Mouse (Mus musculus): ENCODE measurements around the gene Ptprj. TPM values are rescaled to one million over a fixed set of nuclear protein-coding genes. Genes with fewer than 3 reads are reported as not detected.

Ptprj gene
- polyA plus RNA-seq, 1 experiment from 2014 or later, result 5.4 TPM

GRCm38 (mm10) chr2:90539206-90539605, 41.2 kb downstream of the Ptprj start:
- no peak for DNase-seq
- H3K27ac ChIP-seq (ENCODE audit: low read depth), result no peak overlapping the region
- no peak overlapping the region for H3K4me3 ChIP-seq (ENCODE audit: low read depth, low read length)
- H3K4me1 ChIP-seq (ENCODE audit: insufficient read depth), result peaks cover 6% of the 10 kb centered on the region; the same call in 1 of the 2 replicates
- no peak overlapping the region for H3K4me2 ChIP-seq
- H3K9me3 ChIP-seq (ENCODE audit: low read depth, low read length), result no peaks in the 10 kb centered on the region
- TF ChIP-seq CTCF (IDR thresholded peaks at IDR 0.05; ENCODE audit: low read depth), result no peak
- no peaks in the 10 kb centered on the region for H3K27me3 ChIP-seq (ENCODE audit: insufficient read depth, low read length)
- no peak overlapping the region for H3K9ac ChIP-seq
- no peak for ATAC-seq (ENCODE audit: insufficient read depth)
- WGBS, result 78% methylated on average over 4 of the region's 4 CpGs
- H3K36me3 ChIP-seq (ENCODE audit: insufficient read depth), result no peaks in the 10 kb centered on the region

- no peak for TF ChIP-seq CTCF (IDR thresholded peaks at IDR 0.05; ENCODE audit: low read depth)
- H3K9ac ChIP-seq, result no peak overlapping the region
- H3K9me3 ChIP-seq (ENCODE audit: low read depth, low read length), result no peaks in the 10 kb centered on the region
- no peak overlapping the region for H3K4me3 ChIP-seq (ENCODE audit: low read depth, low read length)
- H3K27ac ChIP-seq (ENCODE audit: low read depth), result no peak overlapping the region
- DNase-seq (no peak), ATAC-seq (ENCODE audit: insufficient read depth) (no peak)
- peaks cover 6% of the 10 kb centered on the region; the same call in 1 of the 2 replicates for H3K4me1 ChIP-seq (ENCODE audit: insufficient read depth)
- no peak overlapping the region for H3K4me2 ChIP-seq
- 82% methylated on average over 4 of the region's 4 CpGs for WGBS
- no peaks in the 10 kb centered on the region for H3K27me3 ChIP-seq (ENCODE audit: insufficient read depth, low read length)
- H3K36me3 ChIP-seq (ENCODE audit: insufficient read depth), result no peaks in the 10 kb centered on the region
Observed at GRCm38 (mm10) chr2:90537244-90537643, 43.2 kb downstream of the Ptprj start.

- 26% methylated on average over 9 of the region's 9 CpGs for WGBS
- no peaks in the 10 kb centered on the region for H3K36me3 ChIP-seq (ENCODE audit: insufficient read depth)
- no peak for DNase-seq
- TF ChIP-seq CTCF (IDR thresholded peaks at IDR 0.05; ENCODE audit: low read depth), result no peak
- H3K4me3 ChIP-seq (ENCODE audit: low read depth, low read length), result no peak overlapping the region
- no peak for ATAC-seq (ENCODE audit: insufficient read depth)
- H3K27me3 ChIP-seq (ENCODE audit: insufficient read depth, low read length), result no peaks in the 10 kb centered on the region
- no peak overlapping the region for H3K27ac ChIP-seq (ENCODE audit: low read depth)
- no peaks in the 10 kb centered on the region for H3K9me3 ChIP-seq (ENCODE audit: low read depth, low read length)
- no peak overlapping the region for H3K4me2 ChIP-seq
- no peak overlapping the region for H3K9ac ChIP-seq
- peaks cover 6% of the 10 kb centered on the region; the same call in 1 of the 2 replicates for H3K4me1 ChIP-seq (ENCODE audit: insufficient read depth)
Observed at GRCm38 (mm10) chr2:90536555-90536954, 43.9 kb downstream of the Ptprj start.

DNA sequence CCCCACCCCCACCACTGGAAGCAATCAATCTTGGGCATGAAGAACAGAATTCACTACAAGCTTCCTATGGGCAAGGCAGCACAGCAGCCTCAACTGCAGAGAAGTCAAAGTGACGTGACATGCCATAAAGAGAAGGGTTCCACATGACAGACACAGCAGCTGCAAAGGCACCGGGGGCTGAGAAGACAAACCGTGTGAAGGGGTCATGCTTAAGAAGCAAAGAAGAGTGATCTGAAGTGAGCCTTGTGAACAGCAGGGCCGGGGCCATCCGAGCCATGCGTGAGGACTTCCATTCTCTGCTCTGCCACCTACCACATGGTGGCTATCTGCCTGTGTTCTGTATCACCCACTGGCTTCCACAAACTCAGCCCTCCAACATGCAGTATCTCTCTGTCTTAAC, 45.7 kb downstream of the Ptprj start:
- Histone ChIP-seq H3K4me3 (ENCODE audit: low read depth, low read length) (no peak overlapping the region), H3K36me3 (ENCODE audit: insufficient read depth) (no peaks in the 10 kb centered on the region), H3K4me1 (ENCODE audit: insufficient read depth) (peaks cover 6% of the 10 kb centered on the region; the same call in 1 of the 2 replicates), H3K27me3 (ENCODE audit: insufficient read depth, low read length) (no peaks in the 10 kb centered on the region), H3K4me2 (no peak overlapping the region), H3K9me3 (ENCODE audit: low read depth, low read length) (no peaks in the 10 kb centered on the region), H3K27ac (ENCODE audit: low read depth) (no peak overlapping the region), H3K9ac (no peak overlapping the region)
- ATAC-seq (ENCODE audit: insufficient read depth), result no peak
- DNase-seq, result no peak
- TF ChIP-seq CTCF (IDR thresholded peaks at IDR 0.05; ENCODE audit: low read depth), result no peak
- 62% methylated on average over 6 of the region's 6 CpGs for WGBS

DNA sequence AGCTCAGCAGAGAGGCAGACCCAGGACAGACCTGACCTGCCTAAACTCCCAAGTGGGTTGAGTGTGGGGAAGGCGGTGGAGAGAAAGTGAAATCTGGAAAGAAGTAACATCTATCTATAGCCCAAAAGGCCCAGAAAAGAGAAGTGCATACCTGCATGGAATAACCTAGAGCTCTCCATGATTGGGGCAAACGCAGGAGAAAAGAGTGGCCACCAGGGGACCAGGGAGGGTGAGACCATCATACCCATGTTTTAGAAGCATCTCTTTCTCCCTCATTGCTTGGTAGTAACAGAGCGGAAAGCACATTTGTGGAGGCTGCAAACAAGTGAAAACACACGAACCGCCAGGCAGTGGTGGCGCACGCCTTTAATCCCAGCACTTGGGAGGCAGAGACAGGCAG, 46.5 kb downstream of the Ptprj start:
- 89% methylated on average over 7 of the region's 7 CpGs for WGBS
- Histone ChIP-seq H3K4me3 (ENCODE audit: low read depth, low read length) (no peak overlapping the region), H3K4me1 (ENCODE audit: insufficient read depth) (peaks cover 6% of the 10 kb centered on the region; the same call in 1 of the 2 replicates), H3K27me3 (ENCODE audit: insufficient read depth, low read length) (no peaks in the 10 kb centered on the region), H3K9me3 (ENCODE audit: low read depth, low read length) (no peaks in the 10 kb centered on the region), H3K27ac (ENCODE audit: low read depth) (peak overlapping the region; percentile 5; the same call in 1 of the 2 replicates), H3K4me2 (no peak overlapping the region), H3K36me3 (ENCODE audit: insufficient read depth) (no peaks in the 10 kb centered on the region), H3K9ac (no peak overlapping the region)
- 0 out of 2 replicates have a peak, but pooled peaks have one; percentile 21 for TF ChIP-seq CTCF (IDR thresholded peaks at IDR 0.05; ENCODE audit: low read depth)
- no peak for DNase-seq
- ATAC-seq (ENCODE audit: insufficient read depth), result no peak

- 72% methylated on average over 5 of the region's 5 CpGs for WGBS
- no peak overlapping the region for H3K4me2 ChIP-seq
- no peaks in the 10 kb centered on the region for H3K9me3 ChIP-seq (ENCODE audit: low read depth, low read length)
- no peak overlapping the region for H3K9ac ChIP-seq
- no peaks in the 10 kb centered on the region for H3K27me3 ChIP-seq (ENCODE audit: insufficient read depth, low read length)
- H3K4me3 ChIP-seq (ENCODE audit: low read depth, low read length), result no peak overlapping the region
- no peak for TF ChIP-seq CTCF (IDR thresholded peaks at IDR 0.05; ENCODE audit: low read depth)
- ATAC-seq (ENCODE audit: insufficient read depth) (no peak), DNase-seq (no peak)
- H3K4me1 ChIP-seq (ENCODE audit: insufficient read depth), result peaks cover 4% of the 10 kb centered on the region; the same call in 1 of the 2 replicates
- no peaks in the 10 kb centered on the region for H3K36me3 ChIP-seq (ENCODE audit: insufficient read depth)
- H3K27ac ChIP-seq (ENCODE audit: low read depth), result no peak overlapping the region
Observed at GRCm38 (mm10) chr2:90532095-90532494, 48.4 kb downstream of the Ptprj start.

DNA sequence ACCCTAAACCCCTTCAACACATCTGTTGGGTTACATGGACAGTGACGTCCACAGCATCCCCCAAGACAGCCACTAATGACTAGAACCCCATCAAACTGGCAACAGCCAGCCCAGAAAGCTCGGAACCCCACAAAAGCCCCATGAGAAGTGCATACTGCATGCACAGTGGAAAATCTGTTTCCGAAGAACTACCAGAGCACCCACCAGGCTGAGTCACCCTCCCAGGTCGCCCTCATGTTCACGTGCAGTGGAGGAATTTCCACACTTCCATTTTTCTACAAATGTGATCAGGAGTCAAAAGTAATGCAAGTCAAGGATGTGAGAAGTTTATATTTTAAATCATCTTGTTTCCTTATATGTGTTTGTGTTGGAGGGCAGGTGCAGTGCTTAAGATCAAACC, 52.3 kb downstream of the Ptprj start:
- Histone ChIP-seq H3K36me3 (ENCODE audit: insufficient read depth) (no peaks in the 10 kb centered on the region), H3K4me1 (ENCODE audit: insufficient read depth) (peaks cover 3% of the 10 kb centered on the region; the same call in 1 of the 2 replicates), H3K27ac (ENCODE audit: low read depth) (no peak overlapping the region), H3K9me3 (ENCODE audit: low read depth, low read length) (no peaks in the 10 kb centered on the region), H3K27me3 (ENCODE audit: insufficient read depth, low read length) (no peaks in the 10 kb centered on the region), H3K4me2 (no peak overlapping the region), H3K4me3 (ENCODE audit: low read depth, low read length) (no peak overlapping the region), H3K9ac (no peak overlapping the region)
- TF ChIP-seq CTCF (IDR thresholded peaks at IDR 0.05; ENCODE audit: low read depth), result no peak
- DNase-seq (no peak), ATAC-seq (ENCODE audit: insufficient read depth) (no peak)
- WGBS, result 84% methylated on average over 5 of the region's 5 CpGs

Data from lung, embryonic 14.5 days (tissue).